Mouse (Mus musculus) cerebellum, adult 2 months (tissue): ENCODE measurements around the gene Fbrsl1. TPM values are rescaled to one million over a fixed set of nuclear protein-coding genes. Genes with fewer than 3 reads are reported as not detected.

ENCODE experiments used
- DNase-seq, 2 experiments: peaks; one replicate each; pipeline ENCODE4 v3.0.0; 2021
- H3K27ac ChIP-seq: fragments of 200-500 bp; 2 replicates; pipeline ENCODE4 v1.5.1; 2012; ENCODE audit warnings: low read length, control low read depth, inconsistent platforms; ENCODE audit not compliant: insufficient read depth
- H3K27me3 ChIP-seq: fragments of 200-500 bp; 2 replicates; pipeline ENCODE4 v1.6.1; 2012; ENCODE audit warnings: inconsistent platforms, mild to moderate bottlenecking, low read length, moderate library complexity; ENCODE audit not compliant: control insufficient read depth, insufficient read depth
- H3K4me1 ChIP-seq: fragments of 200-500 bp; 2 replicates; pipeline ENCODE4 v1.6.1; 2011; ENCODE audit warnings: low read length; ENCODE audit not compliant: control insufficient read depth, insufficient read depth
- H3K4me3 ChIP-seq: fragments of 200-500 bp; replicated peaks from 2 replicates; pipeline ENCODE3; 2011; ENCODE audit warnings: mild to moderate bottlenecking, low read depth, low read length, control low read depth; ENCODE audit not compliant: insufficient read depth
- CTCF ChIP-seq: fragments of 200-500 bp; IDR thresholded peaks from 2 replicates; pipeline ENCODE4 v1.5.1; 2011; ENCODE audit warnings: low read depth, mild to moderate bottlenecking, control low read depth, low read length, moderate library complexity, borderline replicate concordance; ENCODE audit not compliant: insufficient read depth
- POLR2A ChIP-seq: fragments of 200-500 bp; IDR thresholded peaks from 2 replicates; pipeline ENCODE4 v1.6.1; 2011; ENCODE audit warnings: low read length, control low read depth, borderline replicate concordance; ENCODE audit not compliant: insufficient read depth
- WGBS: fragments of 180-500 bp; shearing (Covaris S2); methylation state at CpG from one replicate; pipeline ENCODE4 v1.1.7; 2018; 5-methylcytosine and 5-hydroxymethylcytosine counted together
- polyA plus RNA-seq: library from polyadenylated mRNA; depleted of rRNA; stranded (reverse); fragments of >200 nt; gene quantifications from 2 replicates; pipeline ENCODE4 v1.2.3, GENCODE M21; 2012

Fbrsl1 gene
- polyA plus RNA-seq, 1 experiment = 65.4 TPM

DNA sequence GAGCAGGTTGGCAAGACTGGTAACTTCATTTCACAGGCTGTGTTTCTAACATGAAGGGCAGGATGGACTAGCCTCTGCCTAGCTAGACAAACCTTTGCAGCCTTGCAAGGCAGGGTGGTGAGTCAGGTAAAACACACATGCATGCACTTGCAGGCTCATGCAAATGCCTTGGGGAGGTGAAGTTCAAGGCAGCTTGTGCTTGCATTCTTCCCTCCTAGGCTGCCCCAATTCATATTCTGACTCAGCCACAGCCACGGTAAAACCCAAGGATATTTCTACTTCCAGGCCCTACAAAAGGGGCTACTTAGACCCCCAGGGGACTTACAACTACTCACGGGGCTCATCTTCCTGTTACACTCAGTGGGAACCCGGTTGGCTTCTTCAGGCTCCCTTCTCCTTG lies 20.0 kb downstream of the Fbrsl1 start:
- 67% methylated on average over 3 of the region's 3 CpGs for WGBS
- TF ChIP-seq POLR2A = no peak
- no peak for TF ChIP-seq CTCF
- H3K27ac ChIP-seq = no peak overlapping the region
- H3K27me3 ChIP-seq = no peaks in the 10 kb centered on the region
- peaks cover 12% of the 10 kb centered on the region for H3K4me1 ChIP-seq
- DNase-seq = no peak
- H3K4me3 ChIP-seq = no peak overlapping the region

DNA sequence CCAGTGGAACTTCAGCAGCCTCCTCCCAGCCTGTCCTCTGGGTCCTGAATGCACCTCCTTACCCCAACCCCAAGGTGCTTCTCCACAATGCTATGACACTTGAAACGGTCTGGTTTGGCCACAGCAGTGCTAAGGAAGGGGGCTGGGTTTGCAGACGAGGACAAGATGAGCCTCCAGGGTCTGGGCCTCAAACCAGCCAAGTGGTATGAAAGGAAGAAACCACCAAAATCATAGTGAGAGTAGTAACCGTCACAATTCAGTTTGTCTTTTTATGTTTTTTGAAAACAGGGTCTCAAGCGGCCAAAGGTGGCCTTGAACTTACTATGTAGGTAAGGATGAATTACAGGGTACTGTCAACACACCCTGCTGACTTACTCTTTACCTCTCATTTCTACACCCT lies 23.1 kb downstream of the Fbrsl1 start:
- WGBS = 90% methylated on average over 4 of the region's 4 CpGs
- DNase-seq = no peak

DNA sequence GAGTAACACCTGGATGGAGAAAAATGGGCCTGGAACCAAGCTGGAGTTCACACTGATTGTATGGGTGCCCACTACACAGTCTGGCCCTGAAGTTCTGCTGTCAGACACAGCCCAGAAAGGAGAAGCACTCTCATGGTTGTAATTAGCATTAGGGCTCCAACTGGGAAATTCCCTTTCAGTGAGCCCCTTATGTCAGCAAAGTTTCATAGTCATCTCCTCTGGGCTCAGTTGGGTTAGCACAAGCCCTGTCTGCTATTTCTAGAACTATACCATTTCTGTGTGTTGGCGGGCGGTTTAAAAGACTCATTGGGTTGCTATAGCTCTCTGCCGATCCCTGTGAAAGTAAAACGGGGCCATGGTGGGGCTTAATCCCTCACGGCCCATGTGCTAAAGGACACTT lies 24.1 kb downstream of the Fbrsl1 start:
- DNase-seq = no peak
- Histone ChIP-seq H3K27me3 (no peaks in the 10 kb centered on the region), H3K4me1 (peaks cover 35% of the 10 kb centered on the region), H3K4me3 (no peak overlapping the region), H3K27ac (no peak overlapping the region)
- TF ChIP-seq CTCF = no peak
- TF ChIP-seq POLR2A = no peak
- WGBS = 90% methylated on average over 5 of the region's 5 CpGs

More for the DNA sequence above, 23.1 kb downstream of the Fbrsl1 start:
- H3K27me3 ChIP-seq = no peaks in the 10 kb centered on the region
- no peak overlapping the region for H3K4me3 ChIP-seq
- H3K27ac ChIP-seq = no peak overlapping the region
- peaks cover 27% of the 10 kb centered on the region for H3K4me1 ChIP-seq
- no peak for TF ChIP-seq POLR2A
- no peak for TF ChIP-seq CTCF

DNA sequence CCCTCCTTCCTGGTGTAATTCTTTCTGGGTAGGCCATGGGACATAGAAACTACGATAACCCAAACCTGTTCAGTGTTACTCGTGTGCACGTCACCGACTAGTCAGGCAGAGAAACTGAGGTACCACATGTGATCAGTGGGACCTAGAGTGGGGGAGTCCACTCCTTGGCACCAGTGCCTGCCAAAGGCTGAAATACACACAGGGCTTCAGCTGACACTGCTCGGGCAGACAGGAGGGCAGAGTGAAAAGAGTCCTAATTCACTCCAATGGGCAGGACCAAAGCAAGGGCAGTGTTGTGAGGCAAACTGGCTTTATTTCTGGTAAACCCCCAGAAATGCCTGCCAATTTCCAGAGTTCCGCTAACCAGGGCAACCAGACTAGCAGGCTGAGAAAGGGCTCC lies 26.9 kb downstream of the Fbrsl1 start:
- H3K27ac ChIP-seq = peak overlapping the region; percentile 19; the same call in 1 of the 2 replicates
- no peak for DNase-seq

DNA sequence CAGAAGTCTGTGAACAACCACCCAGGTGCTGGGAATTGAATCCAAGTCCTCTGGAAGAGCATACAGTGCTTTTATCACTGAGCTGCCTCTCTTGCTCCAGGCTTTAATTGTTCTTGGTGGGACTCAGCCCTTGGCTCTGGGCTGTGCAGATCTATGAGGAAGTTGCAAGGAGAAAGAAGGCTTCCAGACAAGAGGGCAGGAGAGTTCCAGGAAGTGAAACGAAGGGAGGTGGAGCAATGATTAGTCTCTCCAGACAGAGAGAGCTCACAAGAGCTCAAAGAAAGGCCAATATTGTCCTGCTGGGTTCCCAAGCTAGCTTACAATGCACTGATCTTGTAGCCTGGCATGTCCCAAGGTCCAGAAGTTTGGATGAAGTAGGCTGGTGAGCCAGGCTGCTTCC lies 27.4 kb downstream of the Fbrsl1 start:
- Histone ChIP-seq H3K4me1 (peaks cover 63% of the 10 kb centered on the region), H3K27ac (0 out of 2 replicates have a peak overlapping the region, but pooled peaks have one; percentile 19), H3K4me3 (no peak overlapping the region), H3K27me3 (no peaks in the 10 kb centered on the region)
- no peak for TF ChIP-seq CTCF
- no peak for TF ChIP-seq POLR2A
- WGBS = 61% methylated on average over 1 of the region's 1 CpGs
- DNase-seq = no peak

More for the DNA sequence above, 26.9 kb downstream of the Fbrsl1 start:
- TF ChIP-seq CTCF = no peak
- no peak for TF ChIP-seq POLR2A
- Histone ChIP-seq H3K4me1 (peaks cover 58% of the 10 kb centered on the region), H3K4me3 (no peak overlapping the region), H3K27me3 (no peaks in the 10 kb centered on the region)
- WGBS = 76% methylated on average over 6 of the region's 6 CpGs

DNA sequence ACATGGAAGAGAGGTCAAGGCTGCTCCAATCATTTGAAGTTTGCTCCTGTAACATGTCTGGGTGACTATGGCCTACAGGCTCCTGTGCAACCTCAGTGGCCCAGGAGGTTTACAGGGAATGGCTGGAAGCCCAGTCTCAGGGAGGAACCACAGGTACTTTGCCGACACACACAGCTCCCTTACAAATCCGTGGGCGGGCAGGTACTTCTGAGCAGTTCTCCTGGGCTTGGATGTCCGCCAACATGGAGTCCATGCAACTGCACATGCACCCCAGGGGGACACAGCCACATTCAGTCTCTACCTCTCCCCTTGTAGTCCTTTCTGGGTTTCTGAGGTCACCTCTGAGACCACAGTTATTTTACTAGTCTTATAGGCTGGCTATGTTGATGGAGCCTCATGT lies 28.1 kb downstream of the Fbrsl1 start:
- no peak for TF ChIP-seq CTCF
- no peak for TF ChIP-seq POLR2A
- no peaks in the 10 kb centered on the region for H3K27me3 ChIP-seq
- peak in 1 of 2 experiments; percentile 51 for DNase-seq
- 43% methylated on average over 4 of the region's 4 CpGs for WGBS
- no peak overlapping the region for H3K4me3 ChIP-seq
- H3K27ac ChIP-seq = 0 out of 2 replicates have a peak overlapping the region, but pooled peaks have one; percentile 32
- H3K4me1 ChIP-seq = peaks cover 69% of the 10 kb centered on the region

DNA sequence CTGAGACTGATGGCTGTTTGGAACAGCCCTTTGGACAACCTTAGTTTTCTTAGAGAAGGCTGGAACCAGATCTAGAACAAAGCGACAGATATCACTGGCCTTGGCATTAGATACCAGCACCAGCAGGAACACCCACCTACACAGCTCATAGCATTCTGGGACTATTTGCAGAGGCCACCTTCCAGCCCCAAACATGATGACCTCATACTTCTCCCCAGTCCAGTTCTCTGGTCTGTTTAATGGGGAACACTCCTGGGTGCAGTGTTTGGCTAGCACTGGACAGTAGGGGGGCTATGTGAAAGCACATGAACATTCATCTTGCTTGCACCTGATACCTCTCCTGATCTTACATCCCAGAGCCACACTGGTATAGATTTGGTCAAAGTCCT lies 29.8 kb downstream of the Fbrsl1 start:
- WGBS = 19% methylated on average over 1 of the region's 1 CpGs
- H3K4me1 ChIP-seq = peaks cover 71% of the 10 kb centered on the region
- H3K4me3 ChIP-seq = no peak overlapping the region
- peak overlapping the region; percentile 74; the same call in 1 of the 2 replicates for H3K27ac ChIP-seq
- no peak for TF ChIP-seq POLR2A
- no peak for TF ChIP-seq CTCF
- H3K27me3 ChIP-seq = no peaks in the 10 kb centered on the region
- peak in 1 of 2 experiments; percentile 52 for DNase-seq

DNA sequence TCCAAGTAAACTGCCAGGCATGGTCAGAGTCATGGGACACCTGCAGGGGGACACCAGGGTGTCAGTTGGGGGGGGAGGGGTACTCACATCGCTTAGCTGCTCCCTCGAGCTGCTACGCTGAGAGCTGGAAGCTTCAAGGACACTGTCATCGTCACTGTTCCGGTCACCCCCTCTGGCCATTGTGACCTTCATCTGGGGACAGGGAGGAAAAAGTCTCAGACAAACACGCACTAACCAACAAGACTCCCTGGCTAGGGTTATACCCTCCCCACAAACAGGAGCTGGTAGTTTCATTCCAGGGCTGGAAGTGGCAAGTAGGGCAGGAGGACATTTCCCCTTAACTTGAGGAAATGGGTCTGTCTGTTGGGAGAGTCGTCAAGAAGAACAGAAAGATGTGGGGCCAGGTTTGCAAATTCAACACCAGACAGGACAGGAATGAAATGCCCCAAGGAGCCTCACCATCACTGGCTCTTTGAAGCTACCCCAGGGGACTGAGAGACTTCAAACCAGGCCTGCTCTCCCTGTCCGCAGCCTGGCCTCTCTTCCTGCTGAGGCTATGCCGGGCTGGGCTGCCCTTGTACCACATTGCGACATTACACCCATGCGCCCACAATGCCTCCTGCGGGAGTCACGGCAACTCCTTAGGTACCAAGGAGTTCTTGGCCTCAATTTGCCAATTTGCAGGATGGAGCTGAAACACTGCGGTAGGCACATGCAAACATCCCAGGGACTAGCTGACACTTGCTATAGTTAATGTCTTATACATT lies 30.4 kb downstream of the Fbrsl1 start:
- DNase-seq = no peak
- peak overlapping the region; percentile 74 for H3K27ac ChIP-seq
- H3K4me3 ChIP-seq = no peak overlapping the region
- 62% methylated on average over 14 of the region's 14 CpGs for whole genome bisulfite sequencing
- peaks cover 72% of the 10 kb centered on the region for H3K4me1 ChIP-seq
- no peak for TF ChIP-seq CTCF
- no peak for TF ChIP-seq POLR2A
- H3K27me3 ChIP-seq = no peaks in the 10 kb centered on the region
